Mouse (Mus musculus): ENCODE results near the gene Pcsk5. TPM values are rescaled to one million over a fixed set of nuclear protein-coding genes. Genes with fewer than 3 reads are reported as not detected.
A peak's percentile ranks its signal among the peaks of the same experiment; 100 is the strongest.

The Pcsk5 gene
- polyA plus RNA-seq, 1 experiment from 2014 or later: 27.8 TPM

GRCm38 (mm10) chr19:17554571-17554970 lies 282.9 kb downstream of the Pcsk5 start:
- Histone ChIP-seq H3K4me1 (0 out of 2 replicates have a peak, but pooled peaks cover 5% of the 10 kb centered on the region), H3K4me3 (replicated peaks) (no peak overlapping the region), H3K27me3 (no peaks in the 10 kb centered on the region), H3K4me2 (no peak overlapping the region), H3K36me3 (no peaks in the 10 kb centered on the region; the same call in 1 of the 2 replicates), H3K9me3 (replicated peaks) (no peaks in the 10 kb centered on the region), H3K27ac (no peak overlapping the region), H3K9ac (no peak overlapping the region)
- 89% methylated on average over 2 of the region's 2 CpGs for WGBS
- ATAC-seq (replicated peaks; ENCODE audit: low FRiP score): no peak

- 0 out of 2 replicates have a peak, but pooled peaks cover 4% of the 10 kb centered on the region for H3K4me1 ChIP-seq
- H3K4me2 ChIP-seq: no peak overlapping the region
- no peak overlapping the region for H3K9ac ChIP-seq
- no peaks in the 10 kb centered on the region; the same call in 1 of the 2 replicates for H3K36me3 ChIP-seq
- no peak for ATAC-seq (replicated peaks; ENCODE audit: low FRiP score)
- no peaks in the 10 kb centered on the region for H3K9me3 ChIP-seq (replicated peaks)
- no peaks in the 10 kb centered on the region for H3K27me3 ChIP-seq
- no peak overlapping the region for H3K4me3 ChIP-seq (replicated peaks)
- H3K27ac ChIP-seq: no peak overlapping the region
These were observed 283.9 kb downstream of the Pcsk5 start for GRCm38 (mm10) chr19:17553396-17554100.

- no peak for ATAC-seq (replicated peaks; ENCODE audit: low FRiP score)
- H3K4me2 ChIP-seq: no peak overlapping the region
- no peaks in the 10 kb centered on the region for H3K36me3 ChIP-seq
- H3K27ac ChIP-seq: no peak overlapping the region
- H3K4me3 ChIP-seq (replicated peaks): no peak overlapping the region
- H3K9me3 ChIP-seq (replicated peaks): no peaks in the 10 kb centered on the region
- H3K4me1 ChIP-seq: peaks cover 3% of the 10 kb centered on the region; the same call in 1 of the 2 replicates
- WGBS: 35% methylated on average over 4 of the region's 4 CpGs
- no peak overlapping the region for H3K9ac ChIP-seq
- H3K27me3 ChIP-seq: no peaks in the 10 kb centered on the region
These were observed 308.5 kb downstream of the Pcsk5 start for GRCm38 (mm10) chr19:17528746-17529532.

GRCm38 (mm10) chr19:17525558-17525957 lies 311.9 kb downstream of the Pcsk5 start:
- Histone ChIP-seq H3K4me3 (replicated peaks) (no peak overlapping the region), H3K9me3 (replicated peaks) (no peaks in the 10 kb centered on the region), H3K27me3 (no peaks in the 10 kb centered on the region), H3K4me1 (peaks cover 3% of the 10 kb centered on the region; the same call in 1 of the 2 replicates), H3K36me3 (no peaks in the 10 kb centered on the region), H3K9ac (no peak overlapping the region), H3K4me2 (no peak overlapping the region), H3K27ac (no peak overlapping the region)
- ATAC-seq (replicated peaks; ENCODE audit: low FRiP score): peak; percentile 80
- WGBS: 83% methylated on average over 1 of the region's 1 CpGs

- Histone ChIP-seq H3K4me3 (replicated peaks) (no peak overlapping the region), H3K4me1 (no peaks in the 10 kb centered on the region), H3K9ac (no peak overlapping the region), H3K27me3 (no peaks in the 10 kb centered on the region), H3K36me3 (no peaks in the 10 kb centered on the region), H3K9me3 (replicated peaks) (no peaks in the 10 kb centered on the region), H3K27ac (no peak overlapping the region), H3K4me2 (no peak overlapping the region)
- no peak for ATAC-seq (replicated peaks; ENCODE audit: low FRiP score)
- 62% methylated on average over 3 of the region's 3 CpGs for WGBS
These were observed 323.0 kb downstream of the Pcsk5 start for GRCm38 (mm10) chr19:17514456-17514855.

- WGBS: 56% methylated on average over 5 of the region's 5 CpGs
- peak; percentile 58; the same call in 1 of the 2 replicates for ATAC-seq (replicated peaks; ENCODE audit: low FRiP score)
- Histone ChIP-seq H3K9ac (no peak overlapping the region), H3K27me3 (no peaks in the 10 kb centered on the region), H3K4me3 (replicated peaks) (no peak overlapping the region), H3K4me2 (no peak overlapping the region), H3K4me1 (no peaks in the 10 kb centered on the region), H3K9me3 (replicated peaks) (no peaks in the 10 kb centered on the region), H3K36me3 (no peaks in the 10 kb centered on the region), H3K27ac (no peak overlapping the region)
These were observed 326.1 kb downstream of the Pcsk5 start for GRCm38 (mm10) chr19:17511283-17511682.

- WGBS: 32% methylated on average over 6 of the region's 6 CpGs
- peak; percentile 82 for ATAC-seq (replicated peaks; ENCODE audit: low FRiP score)
- H3K27me3 ChIP-seq: no peaks in the 10 kb centered on the region
These were observed 333.2 kb downstream of the Pcsk5 start for GRCm38 (mm10) chr19:17504212-17504611.

GRCm38 (mm10) chr19:17498586-17499235 lies 338.7 kb downstream of the Pcsk5 start:
- H3K4me3 ChIP-seq (replicated peaks): no peak overlapping the region
- no peak overlapping the region for H3K27ac ChIP-seq
- no peaks in the 10 kb centered on the region for H3K27me3 ChIP-seq
- WGBS: 89% methylated on average over 7 of the region's 7 CpGs
- ATAC-seq (replicated peaks; ENCODE audit: low FRiP score): no peak
- no peaks in the 10 kb centered on the region for H3K9me3 ChIP-seq (replicated peaks)
- no peaks in the 10 kb centered on the region for H3K4me1 ChIP-seq
- no peak overlapping the region for H3K4me2 ChIP-seq
- H3K36me3 ChIP-seq: no peaks in the 10 kb centered on the region
- no peak overlapping the region for H3K9ac ChIP-seq

More at GRCm38 (mm10) chr19:17504212-17504611, 333.2 kb downstream of the Pcsk5 start:
- H3K9me3 ChIP-seq (replicated peaks): no peaks in the 10 kb centered on the region
- H3K4me2 ChIP-seq: no peak overlapping the region
- H3K4me1 ChIP-seq: no peaks in the 10 kb centered on the region
- no peak overlapping the region for H3K4me3 ChIP-seq (replicated peaks)
- H3K9ac ChIP-seq: no peak overlapping the region
- H3K27ac ChIP-seq: no peak overlapping the region
- H3K36me3 ChIP-seq: no peaks in the 10 kb centered on the region

- Histone ChIP-seq H3K4me2 (no peak overlapping the region), H3K36me3 (no peaks in the 10 kb centered on the region), H3K4me1 (no peaks in the 10 kb centered on the region), H3K27ac (no peak overlapping the region), H3K4me3 (replicated peaks) (no peak overlapping the region), H3K9me3 (replicated peaks) (no peaks in the 10 kb centered on the region), H3K27me3 (no peaks in the 10 kb centered on the region), H3K9ac (no peak overlapping the region)
- WGBS: 94% methylated on average over 1 of the region's 1 CpGs
- ATAC-seq (replicated peaks; ENCODE audit: low FRiP score): no peak
These were observed 341.3 kb downstream of the Pcsk5 start for GRCm38 (mm10) chr19:17496131-17496530.

GRCm38 (mm10) chr19:17491822-17492544 lies 345.4 kb downstream of the Pcsk5 start:
- no peaks in the 10 kb centered on the region for H3K27me3 ChIP-seq
- H3K36me3 ChIP-seq: no peaks in the 10 kb centered on the region
- WGBS: 93% methylated on average over 9 of the region's 9 CpGs
- no peak overlapping the region for H3K4me3 ChIP-seq (replicated peaks)
- ATAC-seq (replicated peaks; ENCODE audit: low FRiP score): no peak
- no peak overlapping the region for H3K4me2 ChIP-seq
- H3K27ac ChIP-seq: no peak overlapping the region
- H3K9ac ChIP-seq: no peak overlapping the region
- H3K4me1 ChIP-seq: peaks cover 16% of the 10 kb centered on the region; the same call in 1 of the 2 replicates
- no peaks in the 10 kb centered on the region for H3K9me3 ChIP-seq (replicated peaks)

GRCm38 (mm10) chr19:17491322-17491721 lies 346.1 kb downstream of the Pcsk5 start:
- Histone ChIP-seq H3K9me3 (replicated peaks) (no peaks in the 10 kb centered on the region), H3K36me3 (no peaks in the 10 kb centered on the region), H3K9ac (no peak overlapping the region), H3K4me3 (replicated peaks) (no peak overlapping the region), H3K4me1 (peaks cover 16% of the 10 kb centered on the region; the same call in 1 of the 2 replicates), H3K4me2 (no peak overlapping the region), H3K27me3 (no peaks in the 10 kb centered on the region), H3K27ac (no peak overlapping the region)
- 93% methylated on average over 3 of the region's 3 CpGs for WGBS
- ATAC-seq (replicated peaks; ENCODE audit: low FRiP score): no peak

Measured in kidney, embryonic 15.5 days (tissue).